Mouse (Mus musculus): Measurements from ENCODE around the gene Plet1. TPM values are rescaled to one million over a fixed set of nuclear protein-coding genes. Genes with fewer than 3 reads are reported as not detected.

Plet1 gene
- polyA plus RNA-seq, 1 experiment from 2014 or later, result not detected

- Histone ChIP-seq H3K9me3 (ENCODE audit: control insufficient read depth, low read length) (no peaks in the 10 kb centered on the region), H3K27me3 (ENCODE audit: control insufficient read depth, insufficient read depth, low read length) (no peaks in the 10 kb centered on the region), H3K27ac (ENCODE audit: low read depth, low read length) (no peak overlapping the region), H3K36me3 (ENCODE audit: control insufficient read depth, insufficient read depth, low read length) (no peaks in the 10 kb centered on the region), H3K9ac (ENCODE audit: low read length) (no peak overlapping the region), H3K4me3 (ENCODE audit: low read depth, low read length) (no peak overlapping the region), H3K4me1 (replicated peaks; ENCODE audit: control insufficient read depth, insufficient read depth, low read length) (no peaks in the 10 kb centered on the region), H3K4me2 (ENCODE audit: low read depth, low read length, severe bottlenecking) (peak overlapping the region; percentile 24; the same call in 1 of the 2 replicates)
- WGBS, result 9% methylated on average over 10 of the region's 10 CpGs
- DNase-seq (ENCODE audit: low spot score) (no peak), ATAC-seq (replicated peaks; ENCODE audit: low FRiP score) (0 out of 2 replicates have a peak, but pooled peaks have one; percentile 27)
These were observed 8.8 kb upstream of the Plet1 start for GRCm38 (mm10) chr9:50485521-50485920.

GRCm38 (mm10) chr9:50490836-50491235, 3.5 kb upstream of the Plet1 start:
- no peak overlapping the region for H3K9ac ChIP-seq (ENCODE audit: low read length)
- H3K27me3 ChIP-seq (ENCODE audit: control insufficient read depth, insufficient read depth, low read length), result no peaks in the 10 kb centered on the region
- DNase-seq (ENCODE audit: low spot score), result no peak

GRCm38 (mm10) chr9:50491531-50492045, 2.7 kb upstream of the Plet1 start:
- no peak for DNase-seq (ENCODE audit: low spot score)
- Histone ChIP-seq H3K27me3 (ENCODE audit: control insufficient read depth, insufficient read depth, low read length) (no peaks in the 10 kb centered on the region), H3K4me3 (ENCODE audit: low read depth, low read length) (no peak overlapping the region), H3K27ac (ENCODE audit: low read depth, low read length) (no peak overlapping the region), H3K36me3 (ENCODE audit: control insufficient read depth, insufficient read depth, low read length) (no peaks in the 10 kb centered on the region), H3K9me3 (ENCODE audit: control insufficient read depth, low read length) (no peaks in the 10 kb centered on the region), H3K4me1 (replicated peaks; ENCODE audit: control insufficient read depth, insufficient read depth, low read length) (no peaks in the 10 kb centered on the region; the same call in 1 of the 2 replicates), H3K9ac (ENCODE audit: low read length) (no peak overlapping the region), H3K4me2 (ENCODE audit: low read depth, low read length, severe bottlenecking) (no peak overlapping the region)
- 80% methylated on average over 2 of the region's 2 CpGs for WGBS
- no peak for ATAC-seq (replicated peaks; ENCODE audit: low FRiP score)

More at GRCm38 (mm10) chr9:50490836-50491235, 3.5 kb upstream of the Plet1 start:
- Histone ChIP-seq H3K4me3 (ENCODE audit: low read depth, low read length) (no peak overlapping the region), H3K9me3 (ENCODE audit: control insufficient read depth, low read length) (no peaks in the 10 kb centered on the region), H3K36me3 (ENCODE audit: control insufficient read depth, insufficient read depth, low read length) (no peaks in the 10 kb centered on the region), H3K27ac (ENCODE audit: low read depth, low read length) (no peak overlapping the region), H3K4me1 (replicated peaks; ENCODE audit: control insufficient read depth, insufficient read depth, low read length) (no peaks in the 10 kb centered on the region; the same call in 1 of the 2 replicates), H3K4me2 (ENCODE audit: low read depth, low read length, severe bottlenecking) (no peak overlapping the region)
- ATAC-seq (replicated peaks; ENCODE audit: low FRiP score), result no peak

- no peak for DNase-seq (ENCODE audit: low spot score)
- 72% methylated on average over 2 of the region's 2 CpGs for WGBS
- H3K9me3 ChIP-seq (ENCODE audit: control insufficient read depth, low read length), result no peaks in the 10 kb centered on the region
These were observed 548 bp upstream of the Plet1 start for GRCm38 (mm10) chr9:50493777-50494176.

GRCm38 (mm10) chr9:50495405-50496150, 1.3 kb downstream of the Plet1 start:
- Histone ChIP-seq H3K27ac (ENCODE audit: low read depth, low read length) (no peak overlapping the region), H3K36me3 (ENCODE audit: control insufficient read depth, insufficient read depth, low read length) (no peaks in the 10 kb centered on the region), H3K27me3 (ENCODE audit: control insufficient read depth, insufficient read depth, low read length) (no peaks in the 10 kb centered on the region), H3K4me1 (replicated peaks; ENCODE audit: control insufficient read depth, insufficient read depth, low read length) (no peaks in the 10 kb centered on the region; the same call in 1 of the 2 replicates), H3K4me3 (ENCODE audit: low read depth, low read length) (no peak overlapping the region), H3K4me2 (ENCODE audit: low read depth, low read length, severe bottlenecking) (no peak overlapping the region), H3K9me3 (ENCODE audit: control insufficient read depth, low read length) (no peaks in the 10 kb centered on the region), H3K9ac (ENCODE audit: low read length) (no peak overlapping the region)
- no peak for DNase-seq (ENCODE audit: low spot score)
- WGBS, result 68% methylated on average over 10 of the region's 10 CpGs
- no peak for ATAC-seq (replicated peaks; ENCODE audit: low FRiP score)

More at GRCm38 (mm10) chr9:50493777-50494176, 548 bp upstream of the Plet1 start:
- no peak overlapping the region for H3K9ac ChIP-seq (ENCODE audit: low read length)
- H3K4me2 ChIP-seq (ENCODE audit: low read depth, low read length, severe bottlenecking), result no peak overlapping the region
- H3K27me3 ChIP-seq (ENCODE audit: control insufficient read depth, insufficient read depth, low read length), result no peaks in the 10 kb centered on the region
- H3K27ac ChIP-seq (ENCODE audit: low read depth, low read length), result no peak overlapping the region
- H3K4me1 ChIP-seq (replicated peaks; ENCODE audit: control insufficient read depth, insufficient read depth, low read length), result no peaks in the 10 kb centered on the region; the same call in 1 of the 2 replicates
- no peak for ATAC-seq (replicated peaks; ENCODE audit: low FRiP score)
- H3K4me3 ChIP-seq (ENCODE audit: low read depth, low read length), result no peak overlapping the region
- H3K36me3 ChIP-seq (ENCODE audit: control insufficient read depth, insufficient read depth, low read length), result no peaks in the 10 kb centered on the region

GRCm38 (mm10) chr9:50496151-50496505, 1.8 kb downstream of the Plet1 start:
- no peak for DNase-seq (ENCODE audit: low spot score)
- Histone ChIP-seq H3K4me3 (ENCODE audit: low read depth, low read length) (no peak overlapping the region), H3K27me3 (ENCODE audit: control insufficient read depth, insufficient read depth, low read length) (no peaks in the 10 kb centered on the region), H3K9me3 (ENCODE audit: control insufficient read depth, low read length) (no peaks in the 10 kb centered on the region), H3K4me2 (ENCODE audit: low read depth, low read length, severe bottlenecking) (no peak overlapping the region), H3K27ac (ENCODE audit: low read depth, low read length) (no peak overlapping the region), H3K36me3 (ENCODE audit: control insufficient read depth, insufficient read depth, low read length) (no peaks in the 10 kb centered on the region), H3K4me1 (replicated peaks; ENCODE audit: control insufficient read depth, insufficient read depth, low read length) (no peaks in the 10 kb centered on the region; the same call in 1 of the 2 replicates), H3K9ac (ENCODE audit: low read length) (0 out of 2 replicates have a peak overlapping the region, but pooled peaks have one; percentile 4)
- no peak for ATAC-seq (replicated peaks; ENCODE audit: low FRiP score)
- 21% methylated on average over 6 of the region's 6 CpGs for WGBS

GRCm38 (mm10) chr9:50496546-50496945, 2.2 kb downstream of the Plet1 start:
- Histone ChIP-seq H3K27ac (ENCODE audit: low read depth, low read length) (no peak overlapping the region), H3K4me2 (ENCODE audit: low read depth, low read length, severe bottlenecking) (no peak overlapping the region), H3K4me3 (ENCODE audit: low read depth, low read length) (no peak overlapping the region), H3K27me3 (ENCODE audit: control insufficient read depth, insufficient read depth, low read length) (no peaks in the 10 kb centered on the region), H3K9me3 (ENCODE audit: control insufficient read depth, low read length) (no peaks in the 10 kb centered on the region), H3K36me3 (ENCODE audit: control insufficient read depth, insufficient read depth, low read length) (no peaks in the 10 kb centered on the region), H3K9ac (ENCODE audit: low read length) (0 out of 2 replicates have a peak overlapping the region, but pooled peaks have one; percentile 4), H3K4me1 (replicated peaks; ENCODE audit: control insufficient read depth, insufficient read depth, low read length) (no peaks in the 10 kb centered on the region; the same call in 1 of the 2 replicates)
- DNase-seq (ENCODE audit: low spot score), result no peak
- 20% methylated on average over 6 of the region's 6 CpGs for WGBS
- no peak for ATAC-seq (replicated peaks; ENCODE audit: low FRiP score)

GRCm38 (mm10) chr9:50497076-50497475, 2.8 kb downstream of the Plet1 start:
- DNase-seq (ENCODE audit: low spot score), result no peak
- no peak overlapping the region for H3K27ac ChIP-seq (ENCODE audit: low read depth, low read length)
- H3K4me3 ChIP-seq (ENCODE audit: low read depth, low read length), result no peak overlapping the region
- no peaks in the 10 kb centered on the region; the same call in 1 of the 2 replicates for H3K4me1 ChIP-seq (replicated peaks; ENCODE audit: control insufficient read depth, insufficient read depth, low read length)
- no peak for ATAC-seq (replicated peaks; ENCODE audit: low FRiP score)
- H3K9me3 ChIP-seq (ENCODE audit: control insufficient read depth, low read length), result no peaks in the 10 kb centered on the region
- H3K36me3 ChIP-seq (ENCODE audit: control insufficient read depth, insufficient read depth, low read length), result no peaks in the 10 kb centered on the region
- no peak overlapping the region for H3K9ac ChIP-seq (ENCODE audit: low read length)
- H3K4me2 ChIP-seq (ENCODE audit: low read depth, low read length, severe bottlenecking), result no peak overlapping the region
- 76% methylated on average over 6 of the region's 6 CpGs for WGBS
- no peaks in the 10 kb centered on the region for H3K27me3 ChIP-seq (ENCODE audit: control insufficient read depth, insufficient read depth, low read length)

Data from forebrain, embryonic 11.5 days (tissue).